Mouse (Mus musculus) lung, postnatal 25 days (tissue): ENCODE results near the gene Prima1.

Experiments
- DNase-seq: peaks from one replicate; pipeline ENCODE4 v3.0.0; 2022; ENCODE audit warnings: low spot score

Gene Prima1

DNA sequence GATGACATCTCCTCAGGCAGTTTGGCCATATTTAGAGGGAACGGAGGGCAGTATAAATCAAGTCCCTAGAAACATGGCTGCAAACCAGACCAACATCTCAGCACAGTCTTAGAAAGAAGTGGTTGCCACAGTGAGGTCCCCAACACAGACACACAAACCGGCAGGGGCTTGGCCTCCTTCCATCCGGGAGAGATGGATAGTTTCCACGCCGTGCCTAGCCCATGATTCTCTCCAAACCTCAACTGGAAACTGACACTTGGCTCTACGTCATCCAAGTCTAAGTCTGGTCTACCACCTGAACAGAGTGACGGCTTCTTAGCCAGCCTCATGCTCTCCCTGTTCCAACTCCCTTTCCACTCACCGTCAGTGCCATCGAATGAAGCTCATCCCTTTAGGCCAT, 18.3 kb downstream of the Prima1 start:
- no peak for DNase-seq

DNA sequence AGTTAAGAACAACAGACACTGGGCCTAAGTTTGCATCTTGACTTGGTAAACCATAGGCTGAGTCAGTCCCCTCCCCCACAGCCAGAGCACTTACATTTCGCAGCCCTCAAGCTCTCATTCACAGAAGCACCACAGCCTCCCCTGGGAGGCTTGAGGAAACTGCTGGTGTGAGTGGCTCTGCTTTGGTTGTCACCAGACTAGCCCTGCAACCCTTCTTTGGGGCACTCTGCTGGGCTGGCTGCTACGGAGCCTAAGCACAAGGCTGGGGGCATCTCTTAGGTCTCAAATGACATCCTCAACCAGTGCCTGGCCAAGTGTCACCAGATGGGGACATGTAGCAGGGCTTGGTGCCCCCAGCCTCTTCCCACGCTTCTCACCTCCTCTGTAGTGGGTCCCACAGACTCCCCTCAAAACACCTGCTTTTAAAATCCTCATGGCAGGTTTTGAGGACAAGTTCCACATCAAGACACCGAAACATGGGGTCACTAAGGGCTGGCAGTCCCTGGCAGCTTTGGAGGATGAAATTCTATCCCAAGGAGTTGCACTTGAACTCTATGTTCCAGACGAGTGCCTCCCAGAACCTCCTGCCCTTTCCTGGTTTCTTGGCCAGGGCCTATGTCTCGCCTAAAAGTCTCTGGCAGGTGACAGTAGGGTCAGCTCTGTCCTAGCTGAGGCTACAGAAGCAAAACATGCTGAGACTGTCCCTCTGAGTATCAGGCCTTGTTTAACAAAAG, 25.9 kb downstream of the Prima1 start:
- DNase-seq, result no peak

DNA sequence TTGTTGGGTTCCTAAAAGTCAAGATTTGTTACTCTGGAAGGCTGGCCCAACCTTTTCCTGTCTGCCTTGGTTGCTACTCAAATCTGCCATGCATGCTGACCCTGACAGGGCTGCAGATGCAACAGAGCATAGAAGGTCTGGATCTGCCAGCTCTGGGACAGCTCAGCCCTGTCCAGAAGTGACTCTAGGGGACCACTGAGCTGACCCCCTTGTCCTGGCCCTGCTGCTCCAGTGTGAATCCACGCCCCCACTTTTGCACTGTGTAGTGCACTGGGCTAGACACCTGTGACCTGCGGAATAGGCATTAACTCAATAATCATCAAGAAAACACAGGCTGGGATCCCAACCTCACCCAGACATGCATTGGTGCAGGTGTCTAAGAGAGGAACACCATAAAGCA, 27.2 kb downstream of the Prima1 start:
- no peak for DNase-seq

DNA sequence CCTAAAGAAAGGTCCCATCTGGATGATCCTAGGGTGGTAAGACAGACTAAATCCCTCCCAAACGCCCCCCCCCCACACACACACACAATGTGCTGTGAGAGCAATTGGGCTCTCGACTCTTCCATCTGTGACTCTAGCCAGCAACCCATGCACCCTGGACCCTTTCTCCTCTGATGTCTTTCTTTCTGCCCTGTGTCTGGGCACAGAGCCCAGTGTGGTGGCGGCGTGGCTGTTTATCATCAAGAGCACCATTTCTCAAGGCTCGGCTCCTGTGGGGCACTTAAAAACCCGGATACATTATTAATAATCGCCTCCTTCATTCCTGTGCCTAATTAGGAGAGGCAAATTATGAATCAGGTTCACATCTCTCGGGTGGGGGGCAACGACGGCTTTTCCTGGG, 27.7 kb downstream of the Prima1 start:
- no peak for DNase-seq

DNA sequence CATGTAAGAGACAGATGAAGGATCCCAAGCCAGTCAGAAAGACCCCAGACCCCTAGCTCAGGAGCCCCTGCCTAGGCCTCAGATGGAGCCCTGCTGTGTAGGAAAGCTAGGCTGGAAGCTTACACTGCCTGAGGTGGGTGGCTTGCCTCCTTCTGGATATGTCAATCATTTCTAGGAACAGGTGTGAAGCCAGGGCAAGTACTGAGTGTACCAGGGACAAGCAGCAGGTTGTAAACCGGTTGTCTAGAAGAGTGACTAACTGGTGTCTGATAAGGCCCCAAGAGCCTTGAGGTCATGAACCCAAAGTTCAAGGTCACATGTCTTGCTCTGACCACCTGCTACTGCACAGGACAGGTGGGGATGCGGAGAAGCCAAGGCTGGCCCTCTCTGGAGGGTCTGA, 28.4 kb downstream of the Prima1 start:
- no peak for DNase-seq

DNA sequence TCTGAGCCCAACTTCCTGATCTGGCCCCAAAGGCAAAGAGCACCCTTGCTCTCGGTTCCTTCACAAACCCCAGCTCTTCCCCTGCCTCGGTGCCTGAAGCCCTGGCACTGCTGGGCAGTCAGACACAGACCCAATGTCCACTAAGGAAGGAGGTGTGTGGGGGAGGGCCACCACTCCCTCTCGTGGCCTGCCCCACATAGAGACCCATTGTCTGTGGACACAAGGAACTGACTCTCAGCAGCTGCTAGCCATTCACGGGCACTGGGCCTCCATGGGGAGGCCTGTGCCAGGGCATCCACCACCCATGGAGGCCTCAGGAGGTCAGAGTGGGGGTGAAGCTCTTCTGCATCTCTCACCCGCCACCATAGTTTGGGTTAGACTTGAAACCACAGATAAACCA, 30.9 kb downstream of the Prima1 start:
- DNase-seq, result no peak

DNA sequence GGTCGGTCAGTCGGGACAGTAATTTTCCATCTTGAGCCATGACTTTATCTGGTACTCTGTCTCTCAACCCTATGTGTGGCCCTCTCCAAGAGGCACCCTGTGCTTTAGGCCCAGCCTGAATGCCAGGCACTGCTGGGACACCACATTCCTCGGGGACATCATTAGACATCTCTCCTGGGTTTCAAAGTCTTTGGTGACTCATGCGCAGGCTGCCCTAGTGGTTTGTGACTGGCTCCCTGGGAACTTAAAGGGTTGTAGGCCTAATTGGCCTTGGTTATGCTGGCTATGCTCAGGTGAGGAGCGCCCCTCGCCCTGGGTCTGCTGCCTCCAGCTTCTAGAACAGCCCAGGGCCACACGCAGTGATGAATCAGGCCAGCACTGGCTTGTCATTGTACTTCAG, 32.4 kb downstream of the Prima1 start:
- no peak for DNase-seq

DNA sequence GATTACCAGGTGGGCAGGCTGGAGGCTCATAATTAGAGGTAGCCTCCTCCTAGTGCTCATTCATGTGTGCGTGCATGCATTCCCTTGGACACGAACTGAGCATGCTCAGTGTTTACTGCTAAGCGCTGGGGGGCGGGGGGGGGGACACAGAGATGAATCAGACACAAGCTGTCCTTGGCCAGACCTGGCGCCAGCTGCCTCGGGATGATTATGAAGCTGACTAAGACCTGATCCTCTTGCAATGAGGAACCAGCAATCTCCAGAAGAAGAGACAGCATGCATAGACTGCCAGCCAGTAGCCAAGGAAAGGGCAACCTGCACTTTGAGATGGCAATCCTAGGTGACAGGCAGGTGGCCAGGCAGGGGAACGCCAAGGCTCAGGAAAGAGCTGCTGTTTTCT, 36.4 kb downstream of the Prima1 start:
- DNase-seq, result no peak

DNA sequence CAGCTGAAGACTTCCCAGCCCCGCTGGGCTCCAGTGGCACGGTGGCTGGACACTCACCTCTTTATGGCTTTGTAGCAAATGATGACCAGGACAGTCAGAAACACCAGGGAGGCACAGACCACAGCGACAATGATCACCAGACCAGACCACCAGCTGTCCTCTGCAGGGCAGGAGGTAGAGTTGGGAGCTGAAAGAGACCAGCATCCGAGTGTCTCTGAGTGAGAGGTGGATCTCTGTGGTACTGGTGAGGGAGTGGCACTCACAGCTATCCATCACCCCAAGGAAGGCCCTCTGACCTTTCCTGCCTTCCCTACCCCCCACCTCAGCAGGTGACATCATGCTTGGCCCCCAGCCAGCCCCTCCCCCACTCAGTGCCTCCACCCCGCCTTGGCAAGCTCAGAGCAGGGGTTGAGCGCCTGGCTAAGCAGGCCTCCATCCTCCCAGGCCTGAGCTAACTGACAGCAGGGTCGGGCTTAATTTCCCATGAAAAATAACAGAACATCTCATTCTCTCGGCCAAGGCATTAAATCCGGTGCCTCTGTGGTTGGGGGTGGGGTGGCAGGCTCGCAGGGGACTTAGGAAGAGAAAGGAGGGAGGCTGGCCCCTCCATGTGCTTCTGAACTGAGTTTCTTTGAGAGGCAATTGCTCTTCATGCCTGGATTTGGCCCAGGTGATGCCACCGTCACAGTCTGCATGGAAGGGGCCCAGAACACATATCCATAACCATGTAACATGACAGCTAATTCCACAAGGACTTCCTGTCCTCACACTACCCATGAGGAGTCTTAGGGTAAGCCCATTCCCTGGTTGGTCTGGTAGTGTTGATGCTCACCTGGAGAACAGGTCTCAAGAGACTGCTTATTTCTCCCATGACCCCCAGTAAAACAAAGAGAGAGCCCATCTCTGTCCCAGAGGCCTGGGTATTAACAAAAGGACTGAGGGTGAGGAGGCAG, 39.1 kb downstream of the Prima1 start:
- DNase-seq, result no peak

DNA sequence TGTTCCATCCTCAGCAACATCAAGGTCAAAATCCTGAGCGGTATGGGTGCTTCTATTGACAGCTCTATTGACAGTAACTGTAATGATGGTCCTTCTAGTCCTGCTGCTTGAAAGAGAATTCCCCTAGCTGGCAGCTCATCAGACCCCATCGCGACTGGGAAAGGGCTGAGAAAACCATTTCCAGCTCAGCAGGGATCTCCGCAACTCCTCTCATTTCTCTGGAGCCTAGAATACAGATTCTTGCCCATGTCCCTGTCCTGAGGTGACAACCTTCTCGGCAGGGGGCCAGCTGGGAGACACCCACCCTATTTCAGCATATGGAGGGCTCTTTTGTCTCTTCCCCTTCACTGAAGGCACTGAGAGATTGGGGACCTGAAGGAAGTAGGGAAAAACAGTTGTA, 49.0 kb downstream of the Prima1 start:
- no peak for DNase-seq

DNA sequence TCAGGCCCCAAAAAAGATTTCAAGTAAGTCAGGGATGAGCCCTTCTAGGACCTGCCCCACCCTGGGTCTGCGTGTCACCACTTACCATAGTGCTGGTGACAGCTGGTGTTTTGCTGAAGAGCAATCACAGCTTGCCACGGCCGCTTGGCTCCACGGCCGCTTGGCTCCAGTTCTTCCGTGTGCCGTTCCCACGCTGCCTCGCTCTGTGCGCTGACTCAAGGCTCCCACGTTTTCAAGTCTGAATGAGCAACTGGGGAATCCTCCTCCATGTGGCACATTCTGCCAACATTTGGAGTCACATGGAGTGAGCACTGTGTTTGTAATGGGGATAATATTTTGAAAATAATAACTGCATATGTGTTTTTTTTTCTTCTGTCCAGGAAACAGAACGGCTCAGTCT, 52.2 kb downstream of the Prima1 start:
- no peak for DNase-seq

DNA sequence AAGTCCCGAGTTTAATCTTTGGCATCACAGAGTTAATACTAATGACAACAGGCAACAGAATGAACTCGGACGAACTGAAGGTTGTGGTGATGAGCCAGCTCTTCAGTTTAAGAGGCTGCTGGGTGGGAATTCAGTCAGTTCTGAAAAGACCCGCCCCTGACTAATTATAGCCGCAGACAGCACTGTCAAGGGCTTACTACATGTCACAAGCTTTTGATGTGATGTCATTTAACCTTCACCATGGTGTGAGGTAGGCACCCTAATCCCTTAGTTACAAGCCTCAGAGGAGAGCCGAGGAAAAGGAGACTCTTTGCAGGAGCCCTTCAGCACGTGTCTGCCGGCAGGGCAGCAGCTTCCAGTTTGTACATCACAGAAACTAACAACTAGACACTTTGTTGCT, 53.7 kb downstream of the Prima1 start:
- no peak for DNase-seq

DNA sequence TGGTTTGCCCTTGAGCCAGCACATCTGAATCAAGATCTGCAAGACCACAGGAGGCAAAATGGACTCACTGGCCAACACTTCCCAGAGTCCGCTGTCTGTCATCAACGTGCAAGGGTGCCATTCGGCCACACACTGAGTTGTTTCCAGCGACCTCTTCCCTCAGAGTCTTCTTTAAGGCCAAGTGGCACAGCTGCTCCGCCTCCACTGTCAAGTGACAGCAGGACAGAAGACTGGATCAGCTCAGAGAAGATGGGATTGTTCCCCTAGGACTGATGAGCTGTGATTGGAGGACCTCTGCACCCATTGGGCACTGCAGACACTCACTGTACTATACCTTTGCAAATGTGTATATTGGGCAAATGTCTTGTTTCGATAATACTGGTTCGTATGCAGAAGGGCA, 54.9 kb downstream of the Prima1 start:
- peak; percentile 10 for DNase-seq

DNA sequence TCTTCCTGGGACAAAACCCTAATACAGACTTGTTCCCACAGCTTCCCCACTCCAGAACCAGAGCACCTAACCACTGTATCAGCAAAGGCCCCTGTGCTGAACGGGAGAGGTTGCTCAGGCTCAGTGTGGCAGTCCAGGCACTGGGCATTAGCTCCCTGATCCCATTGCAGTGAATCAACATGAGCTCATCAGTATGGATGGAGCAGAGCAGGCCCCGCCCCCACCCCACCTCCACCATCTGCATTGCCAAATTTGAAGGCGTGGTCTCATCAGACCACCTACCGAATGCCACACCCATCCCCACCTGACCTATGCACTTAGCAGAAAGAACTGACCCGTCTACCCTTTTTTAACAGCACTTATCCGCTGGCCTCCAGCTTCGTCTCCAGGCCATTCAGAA, 58.9 kb downstream of the Prima1 start:
- DNase-seq, result no peak

DNA sequence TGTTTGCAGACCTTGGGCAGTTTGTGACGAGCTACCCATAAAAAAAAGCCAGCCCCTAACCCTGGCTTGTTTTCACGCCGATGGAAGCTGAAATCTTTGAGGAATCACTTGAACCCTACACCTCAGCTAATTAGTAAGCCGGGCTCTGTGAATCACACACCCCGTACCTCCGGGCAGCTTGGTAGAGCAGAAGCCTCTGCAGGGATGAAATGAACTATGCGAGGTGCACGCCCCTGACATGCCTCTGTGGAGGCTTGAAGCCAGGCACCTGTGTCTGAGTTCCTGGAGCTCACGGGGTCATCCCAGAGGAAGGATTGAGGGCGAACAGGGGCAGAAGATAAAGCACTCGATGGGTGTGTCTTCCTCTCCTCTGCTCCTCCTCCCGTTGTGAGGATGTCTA, 73.1 kb downstream of the Prima1 start:
- DNase-seq, result no peak

DNA sequence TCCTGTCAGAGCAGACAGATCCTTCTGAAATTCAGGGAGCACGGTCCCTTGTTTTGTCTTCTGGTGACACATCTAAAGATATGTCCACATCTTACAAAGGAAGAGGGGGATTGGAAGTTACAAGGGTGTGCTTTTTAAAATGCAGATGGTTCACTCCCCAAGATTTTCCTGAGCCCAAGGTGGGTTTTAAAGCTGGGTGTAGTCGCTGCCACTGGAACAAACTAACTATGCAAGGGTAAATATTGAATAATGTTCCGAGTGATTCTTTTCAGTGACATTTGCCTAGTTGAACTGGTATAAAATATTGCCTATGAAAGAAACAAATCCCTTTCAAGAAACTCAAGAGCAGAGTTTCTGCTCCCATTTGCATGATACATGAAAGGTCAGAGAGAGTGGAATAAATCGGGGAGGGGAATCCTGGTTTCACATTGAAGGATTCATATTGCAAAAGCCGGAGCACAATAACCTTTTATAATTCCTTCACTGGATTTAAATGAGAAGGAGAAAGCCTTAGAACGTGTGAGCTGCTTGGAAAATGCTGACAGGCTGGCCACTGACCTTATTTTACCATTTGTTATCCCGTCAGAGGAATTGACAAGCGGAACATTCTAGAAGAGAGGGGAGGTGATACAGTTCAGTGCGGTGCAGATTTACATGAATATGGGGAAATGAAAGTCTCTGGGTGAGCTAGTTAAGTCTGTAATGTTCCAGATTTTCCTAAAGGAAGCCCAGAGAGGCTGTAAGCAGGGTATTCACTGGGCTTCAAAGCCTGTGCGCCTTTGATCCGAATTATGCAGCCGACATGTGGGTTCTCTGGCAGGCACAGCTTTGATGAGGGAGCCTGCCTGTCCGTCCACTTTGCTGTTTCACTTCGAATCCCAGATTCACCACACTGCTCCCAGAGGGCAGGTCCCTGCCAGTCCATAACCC, 77.6 kb downstream of the Prima1 start:
- no peak for DNase-seq

DNA sequence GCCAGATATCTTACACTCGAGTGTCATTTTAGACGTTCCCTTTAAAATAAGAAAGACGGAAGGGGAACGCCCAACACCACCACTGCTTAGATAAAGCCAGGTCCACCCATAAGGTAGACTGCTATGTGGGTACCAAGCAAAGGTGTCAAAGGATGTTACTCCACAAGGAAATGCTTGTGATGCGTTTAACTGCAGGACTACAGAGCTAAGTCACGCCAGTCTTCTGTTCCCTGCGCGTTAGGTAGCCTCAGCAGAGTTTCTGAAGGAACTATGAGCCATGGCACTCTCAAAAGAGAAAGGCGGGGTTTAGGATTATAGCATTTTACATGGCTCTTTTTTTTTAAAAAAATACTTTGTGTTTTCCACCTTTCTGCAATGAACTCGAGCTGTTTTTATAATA, 78.4 kb downstream of the Prima1 start:
- DNase-seq, result no peak

DNA sequence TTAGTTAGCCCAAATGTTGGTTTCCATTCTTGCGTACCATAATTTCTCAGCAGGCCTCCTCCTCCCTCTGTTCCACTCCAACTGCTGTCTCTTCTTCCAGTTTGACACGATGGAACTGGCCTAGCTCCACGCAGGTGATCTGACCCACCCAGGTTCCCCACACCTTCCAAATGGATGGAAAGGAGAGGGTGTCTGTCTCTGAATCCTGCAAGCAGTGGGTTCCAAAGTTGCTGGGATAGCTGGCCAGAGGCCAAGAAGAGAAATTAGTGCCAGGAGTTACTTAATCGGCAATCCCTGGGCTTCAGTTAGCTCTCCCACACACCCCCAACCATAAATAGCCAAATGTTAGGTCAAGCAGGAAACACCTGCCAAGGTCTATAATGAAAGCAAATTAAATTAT, 81.2 kb downstream of the Prima1 start:
- no peak for DNase-seq

DNA sequence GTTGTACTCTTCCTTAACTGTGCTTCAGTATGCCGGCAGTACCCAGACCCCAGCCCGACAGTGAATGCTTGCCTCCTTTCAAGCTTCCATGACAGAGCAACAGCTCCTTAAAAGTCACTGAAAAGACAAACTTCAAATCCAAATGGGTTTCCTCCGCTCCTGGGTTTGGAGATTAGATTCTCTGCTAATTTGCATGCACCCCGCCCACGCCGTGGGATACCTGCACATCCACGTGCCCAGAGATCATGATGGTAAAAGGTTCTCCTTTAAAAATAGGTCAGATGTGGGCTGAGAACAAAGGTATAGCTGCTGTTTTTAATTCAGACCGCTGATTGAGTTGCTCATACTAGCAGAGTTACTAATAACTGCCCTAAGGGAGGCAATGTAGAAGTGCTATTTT, 82.9 kb downstream of the Prima1 start:
- DNase-seq, result no peak

DNA sequence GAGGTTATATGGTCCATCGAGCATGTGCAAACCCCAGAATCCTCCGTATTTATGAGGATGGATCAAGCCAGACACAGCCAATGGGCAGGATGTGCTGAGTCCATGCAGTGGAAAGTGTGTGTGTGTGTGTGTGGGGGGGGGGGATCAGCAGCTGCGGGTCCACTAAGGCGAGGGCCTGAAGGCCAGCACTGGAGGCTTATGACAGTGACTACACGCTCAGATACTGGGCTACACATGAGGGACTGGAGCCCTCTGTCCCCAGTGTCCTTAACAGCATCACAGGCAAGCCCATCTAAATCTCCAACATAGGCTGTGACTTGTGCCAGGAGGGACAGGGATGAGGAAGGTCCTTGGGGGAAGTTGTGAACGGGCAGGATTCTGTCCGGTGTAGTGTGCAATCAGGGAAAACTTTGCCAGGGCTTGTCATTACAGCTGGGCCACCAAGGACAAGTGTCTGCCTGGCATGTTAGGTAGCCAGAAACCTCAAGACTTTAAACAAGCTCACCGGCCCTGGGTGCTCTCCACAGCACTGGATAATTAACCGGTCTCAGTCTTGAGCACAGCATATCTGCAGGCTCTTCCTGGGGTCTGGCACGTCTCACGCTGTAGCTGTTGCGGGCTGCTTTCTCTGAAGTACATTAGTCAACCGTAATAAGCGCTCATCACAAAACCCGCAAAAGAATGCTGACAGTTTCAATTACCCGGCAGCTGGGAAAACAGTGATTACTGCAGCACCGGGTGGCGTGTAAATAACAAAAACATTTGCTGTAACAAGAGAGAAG, 84.6 kb downstream of the Prima1 start:
- DNase-seq, result no peak

DNA sequence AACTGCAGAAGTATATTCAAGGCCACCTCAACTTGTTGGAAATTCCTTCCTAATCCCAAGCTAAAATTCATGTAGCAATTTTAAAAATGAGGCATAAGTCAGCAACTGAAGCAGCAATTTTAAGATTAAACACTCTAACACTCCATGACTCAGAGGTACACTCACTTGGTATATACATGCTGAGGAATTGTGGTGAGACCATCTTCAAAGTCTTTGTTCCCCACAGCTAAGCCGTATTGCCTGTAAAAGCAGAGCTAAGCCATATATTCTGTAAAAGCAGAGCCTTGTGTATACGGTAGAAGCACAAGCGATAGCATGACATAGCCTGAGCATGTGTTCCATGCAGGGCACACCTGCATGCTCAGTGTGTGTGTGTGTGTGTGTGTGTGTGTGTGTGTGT, 86.5 kb downstream of the Prima1 start:
- no peak for DNase-seq

DNA sequence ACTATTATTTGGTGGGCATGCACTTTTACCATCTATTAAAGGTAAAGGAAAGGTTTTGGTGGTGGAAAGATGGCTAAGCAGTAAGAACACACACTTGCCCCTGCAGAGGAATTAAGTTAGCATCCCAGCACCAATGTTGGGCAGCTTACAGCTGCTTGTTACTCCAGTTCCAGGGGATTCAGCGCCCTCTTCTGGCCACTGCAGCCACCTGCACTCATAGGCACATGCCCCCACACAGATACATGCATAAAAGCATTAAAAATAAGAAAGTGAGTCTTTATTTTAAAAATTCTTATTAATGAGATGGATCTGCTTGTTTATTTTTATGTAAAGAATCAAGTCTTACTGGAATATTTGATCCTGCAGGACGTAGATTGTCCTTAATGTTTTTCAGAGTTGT, 87.0 kb downstream of the Prima1 start:
- no peak for DNase-seq
